Mouse (Mus musculus): ENCODE measurements around the gene Ackr2.

- TF ChIP-seq GATA1 (IDR thresholded peaks at IDR 0.05; ENCODE audit: borderline replicate concordance, low read length) (no peak), FLI1 (IDR thresholded peaks at IDR 0.05; ENCODE audit: low read length) (no peak)
Observed at GRCm38 (mm10) chr9:121909635-121910034, 11.5 kb downstream of the Ackr2 start.
